Mouse (Mus musculus) midbrain, embryonic 16.5 days (tissue): Measurements from ENCODE around the gene Cops8. TPM values are rescaled to one million over a fixed set of nuclear protein-coding genes. Genes with fewer than 3 reads are reported as not detected.

Source experiments
- ATAC-seq: fragments of 200-750 bp; cut with Nextera tagmentation; 2 replicates; pipeline ENCODE4 v1.8.0; 2017; ENCODE audit warnings: moderate TSS enrichment
- H3K27ac ChIP-seq: fragments of 300-500 bp; sonication (generic); 2 replicates; pipeline ENCODE4 v1.5.1; 2014; ENCODE audit warnings: mild to moderate bottlenecking, low read length, mixed read lengths
- H3K27me3 ChIP-seq: fragments of 300-500 bp; sonication (generic); 2 replicates; pipeline ENCODE4 v1.6.1; 2014; ENCODE audit warnings: low read depth, low read length, mixed read lengths; ENCODE audit not compliant: control insufficient read depth, insufficient read depth
- H3K36me3 ChIP-seq: fragments of 300-500 bp; sonication (generic); 2 replicates; pipeline ENCODE4 v1.6.1; 2014; ENCODE audit warnings: mild to moderate bottlenecking, low read length, moderate library complexity, mixed read lengths; ENCODE audit not compliant: control insufficient read depth, insufficient read depth
- H3K4me1 ChIP-seq: fragments of 300-500 bp; sonication (generic); 2 replicates; pipeline ENCODE4 v1.6.1; 2014; ENCODE audit warnings: mild to moderate bottlenecking, low read length, mixed read lengths; ENCODE audit not compliant: control insufficient read depth, insufficient read depth
- H3K4me2 ChIP-seq: fragments of 300-500 bp; sonication (generic); 2 replicates; pipeline ENCODE4 v1.6.1; 2014; ENCODE audit warnings: mild to moderate bottlenecking, low read length, mixed read lengths
- H3K4me3 ChIP-seq: fragments of 300-500 bp; sonication (generic); 2 replicates; pipeline ENCODE4 v1.5.1; 2014; ENCODE audit warnings: low read depth, mild to moderate bottlenecking, low read length, moderate library complexity, mixed read lengths
- H3K9ac ChIP-seq: fragments of 300-500 bp; sonication (generic); 2 replicates; pipeline ENCODE4 v1.6.1; 2014; ENCODE audit warnings: low read depth, low read length, mixed read lengths
- H3K9me3 ChIP-seq: fragments of 300-500 bp; sonication (generic); replicated peaks from 2 replicates; pipeline ENCODE4 v1.6.1; 2014; ENCODE audit warnings: mild to moderate bottlenecking, low read length, mixed read lengths; ENCODE audit not compliant: control insufficient read depth, poor library complexity, severe bottlenecking
- WGBS: fragments of 180-500 bp; shearing (Covaris S2); extraction: QIAGEN DNeasy Blood & Tissue Kit; methylation state at CpG from one replicate; pipeline ENCODE4 v1.1.7; 2014; 5-methylcytosine and 5-hydroxymethylcytosine counted together
- polyA plus RNA-seq: library from polyadenylated mRNA; unstranded; fragments of >200 nt; fragmentation: Nextera tagmentation; extraction: Ambion mirVana; gene quantifications from 2 replicates; pipeline ENCODE4 v1.2.1, GENCODE M21; 2015

Gene Cops8
- polyA plus RNA-seq, 1 experiment from 2014 or later = 187 TPM

GRCm38 (mm10) chr1:90633415-90634030, 30.7 kb downstream of the Cops8 start:
- WGBS = 74% methylated on average over 6 of the region's 6 CpGs

GRCm38 (mm10) chr1:90634205-90634745, 31.5 kb downstream of the Cops8 start:
- no peak overlapping the region for H3K27ac ChIP-seq
- no peak overlapping the region for H3K4me2 ChIP-seq
- no peaks in the 10 kb centered on the region for H3K36me3 ChIP-seq
- no peaks in the 10 kb centered on the region for H3K4me1 ChIP-seq
- 68% methylated on average over 3 of the region's 3 CpGs for WGBS
- no peak overlapping the region for H3K9ac ChIP-seq
- ATAC-seq = no peak
- no peaks in the 10 kb centered on the region for H3K27me3 ChIP-seq
- no peak overlapping the region for H3K4me3 ChIP-seq
- no peaks in the 10 kb centered on the region for H3K9me3 ChIP-seq

More at GRCm38 (mm10) chr1:90633415-90634030, 30.7 kb downstream of the Cops8 start:
- H3K9ac ChIP-seq = no peak overlapping the region
- H3K9me3 ChIP-seq = no peaks in the 10 kb centered on the region
- H3K27ac ChIP-seq = no peak overlapping the region
- H3K27me3 ChIP-seq = no peaks in the 10 kb centered on the region
- no peak overlapping the region for H3K4me2 ChIP-seq
- no peaks in the 10 kb centered on the region for H3K36me3 ChIP-seq
- no peaks in the 10 kb centered on the region for H3K4me1 ChIP-seq
- no peak for ATAC-seq
- no peak overlapping the region for H3K4me3 ChIP-seq

GRCm38 (mm10) chr1:90638335-90638734, 35.6 kb downstream of the Cops8 start:
- Histone ChIP-seq H3K4me1 (no peaks in the 10 kb centered on the region), H3K9me3 (no peaks in the 10 kb centered on the region), H3K36me3 (no peaks in the 10 kb centered on the region), H3K27me3 (no peaks in the 10 kb centered on the region), H3K9ac (no peak overlapping the region), H3K4me3 (no peak overlapping the region), H3K27ac (no peak overlapping the region), H3K4me2 (no peak overlapping the region)
- 77% methylated on average over 7 of the region's 7 CpGs for WGBS
- ATAC-seq = no peak

- Histone ChIP-seq H3K4me1 (peaks cover 2% of the 10 kb centered on the region; the same call in 1 of the 2 replicates), H3K4me3 (no peak overlapping the region), H3K27ac (no peak overlapping the region), H3K36me3 (no peaks in the 10 kb centered on the region), H3K9ac (no peak overlapping the region), H3K27me3 (no peaks in the 10 kb centered on the region), H3K4me2 (no peak overlapping the region), H3K9me3 (no peaks in the 10 kb centered on the region)
- WGBS = 6% methylated on average over 4 of the region's 4 CpGs
- ATAC-seq = peak; percentile 66
Observed at GRCm38 (mm10) chr1:90650781-90651437, 48.1 kb downstream of the Cops8 start.

- Histone ChIP-seq H3K4me1 (peaks cover 2% of the 10 kb centered on the region; the same call in 1 of the 2 replicates), H3K4me3 (no peak overlapping the region), H3K27ac (no peak overlapping the region), H3K9ac (no peak overlapping the region), H3K4me2 (no peak overlapping the region), H3K36me3 (no peaks in the 10 kb centered on the region), H3K9me3 (no peaks in the 10 kb centered on the region), H3K27me3 (no peaks in the 10 kb centered on the region)
- no peak for ATAC-seq
Observed at GRCm38 (mm10) chr1:90651781-90652180, 49.0 kb downstream of the Cops8 start.

GRCm38 (mm10) chr1:90652553-90652952, 49.8 kb downstream of the Cops8 start:
- Histone ChIP-seq H3K4me2 (no peak overlapping the region), H3K4me1 (peaks cover 2% of the 10 kb centered on the region; the same call in 1 of the 2 replicates), H3K36me3 (no peaks in the 10 kb centered on the region), H3K27me3 (no peaks in the 10 kb centered on the region), H3K27ac (no peak overlapping the region), H3K9ac (no peak overlapping the region), H3K9me3 (no peaks in the 10 kb centered on the region), H3K4me3 (no peak overlapping the region)
- no peak for ATAC-seq
- 91% methylated on average over 4 of the region's 4 CpGs for WGBS

- H3K27me3 ChIP-seq = no peaks in the 10 kb centered on the region
- no peak for ATAC-seq
- WGBS = 90% methylated on average over 16 of the region's 16 CpGs
- H3K9ac ChIP-seq = no peak overlapping the region
- H3K36me3 ChIP-seq = no peaks in the 10 kb centered on the region
- H3K4me3 ChIP-seq = no peak overlapping the region
- H3K27ac ChIP-seq = no peak overlapping the region
- no peaks in the 10 kb centered on the region for H3K4me1 ChIP-seq
- no peaks in the 10 kb centered on the region for H3K9me3 ChIP-seq
- H3K4me2 ChIP-seq = no peak overlapping the region
Observed at GRCm38 (mm10) chr1:90656492-90657245, 53.9 kb downstream of the Cops8 start.

- no peak overlapping the region for H3K27ac ChIP-seq
- no peak overlapping the region for H3K9ac ChIP-seq
- H3K27me3 ChIP-seq = no peaks in the 10 kb centered on the region
- ATAC-seq = no peak
- H3K4me1 ChIP-seq = no peaks in the 10 kb centered on the region
- H3K4me2 ChIP-seq = no peak overlapping the region
- no peaks in the 10 kb centered on the region for H3K9me3 ChIP-seq
- no peak overlapping the region for H3K4me3 ChIP-seq
- WGBS = 85% methylated on average over 10 of the region's 10 CpGs
- H3K36me3 ChIP-seq = no peaks in the 10 kb centered on the region
Observed at GRCm38 (mm10) chr1:90657292-90658050, 54.7 kb downstream of the Cops8 start.
